Mouse (Mus musculus) myocyte (in vitro differentiated cells): ENCODE results near the gene Zfp462.

Source experiments
- CEBPB ChIP-seq: IDR thresholded peaks from 2 replicates; pipeline ENCODE4 v1.6.1; 2011; ENCODE audit warnings: mild to moderate bottlenecking, moderate library complexity; ENCODE audit not compliant: poor library complexity, insufficient read depth, severe bottlenecking
- E2F4 ChIP-seq: IDR thresholded peaks from one replicate; pipeline ENCODE4 v1.6.1; 2011; ENCODE audit warnings: mild to moderate bottlenecking, control low read depth, moderate library complexity; ENCODE audit not compliant: insufficient read depth
- MAX ChIP-seq: IDR thresholded peaks from one replicate; pipeline ENCODE4 v1.6.1; 2011; ENCODE audit warnings: low read depth, mild to moderate bottlenecking, control low read depth
- MYOD1 ChIP-seq, 3 experiments: IDR thresholded peaks; one replicate each; pipeline ENCODE4 v1.6.1; 2011; ENCODE audit warnings: control low read depth in 2 of 3, low read depth in 2 of 3, mild to moderate bottlenecking in 2 of 3, moderate library complexity in 1 of 3; ENCODE audit not compliant: insufficient read length in 2 of 3, control insufficient read depth in 1 of 3
- MYOG ChIP-seq, 3 experiments: IDR thresholded peaks; one replicate each; pipeline ENCODE4 v1.6.1; 2011; ENCODE audit warnings: control low read depth in 2 of 3, low read depth in 2 of 3, mild to moderate bottlenecking in 2 of 3; ENCODE audit not compliant: insufficient read length in 2 of 3, control insufficient read depth in 1 of 3, insufficient read depth in 1 of 3
- POLR2A ChIP-seq: IDR thresholded peaks from one replicate; pipeline ENCODE4 v1.6.1; 2011; ENCODE audit warnings: low read depth, mild to moderate bottlenecking, control low read depth, moderate library complexity; ENCODE audit not compliant: insufficient read length
- POLR2AphosphoS2 ChIP-seq: IDR thresholded peaks from one replicate; pipeline ENCODE4 v1.6.1; 2011; ENCODE audit warnings: low read depth, control low read depth; ENCODE audit not compliant: insufficient read length
- REST ChIP-seq: IDR thresholded peaks from one replicate; pipeline ENCODE4 v1.6.1; 2011; ENCODE audit warnings: mild to moderate bottlenecking, control low read depth, moderate library complexity; ENCODE audit not compliant: insufficient read depth, insufficient read length
- SRF ChIP-seq: IDR thresholded peaks from one replicate; pipeline ENCODE4 v1.6.1; 2011; ENCODE audit warnings: low read depth; ENCODE audit not compliant: control insufficient read depth, insufficient read length
- TCF12 ChIP-seq: IDR thresholded peaks from one replicate; pipeline ENCODE4 v1.6.1; 2011; ENCODE audit warnings: mild to moderate bottlenecking, control low read depth; ENCODE audit not compliant: poor library complexity, insufficient read depth, severe bottlenecking
- TCF3 ChIP-seq: IDR thresholded peaks from one replicate; pipeline ENCODE4 v1.6.1; 2011; ENCODE audit warnings: low read depth, control low read depth; ENCODE audit not compliant: insufficient read length
- USF1 ChIP-seq: IDR thresholded peaks from one replicate; pipeline ENCODE4 v1.6.1; 2011; ENCODE audit warnings: low read depth, mild to moderate bottlenecking, control low read depth, moderate library complexity

GRCm38 (mm10) chr4:55015517-55015916, 70.7 kb downstream of the Zfp462 start:
- TF ChIP-seq POLR2A = no peak
- TF ChIP-seq CEBPB = no peak
- TF ChIP-seq TCF12 = no peak
- TF ChIP-seq E2F4 = no peak
- no peak for TF ChIP-seq USF1
- no peak for TF ChIP-seq MYOG (IDR thresholded peaks at IDR 0.05; ENCODE audit: control insufficient read depth in 1 of 3, insufficient read depth in 1 of 3, insufficient read length in 2 of 3, low read depth in 2 of 3)
- no peak for TF ChIP-seq MAX
- no peak for TF ChIP-seq REST
- no peak for TF ChIP-seq MYOD1 (IDR thresholded peaks at IDR 0.05; ENCODE audit: control insufficient read depth in 1 of 3, insufficient read length in 2 of 3, low read depth in 2 of 3)
- no peak for TF ChIP-seq SRF
- TF ChIP-seq POLR2AphosphoS2 = no peak
- no peak for TF ChIP-seq TCF3
